Mouse (Mus musculus) heart, adult 2 months (tissue): ENCODE data around the gene Ece2.

Experiments
- EP300 ChIP-seq: fragments of 200-500 bp; IDR thresholded peaks from 2 replicates; pipeline ENCODE4 v1.6.1; 2011; ENCODE audit warnings: low read depth, low read length, control low read depth; ENCODE audit not compliant: insufficient read depth
- POLR2A ChIP-seq: fragments of 200-500 bp; IDR thresholded peaks from 2 replicates; pipeline ENCODE4 v1.6.1; 2011; ENCODE audit warnings: mild to moderate bottlenecking, low read depth, low read length, control low read depth; ENCODE audit not compliant: insufficient read depth

GRCm38 (mm10) chr16:20676702-20677101 is 47.1 kb downstream of the Ece2 start:
- TF ChIP-seq POLR2A: no peak
- TF ChIP-seq EP300: no peak
